Mouse (Mus musculus) CD4-positive, CD25-positive, alpha-beta regulatory T cell (primary cell): Measurements from ENCODE around the gene Slc6a1. TPM values are rescaled to one million over a fixed set of nuclear protein-coding genes. Genes with fewer than 3 reads are reported as not detected.

Source experiments
- polyA plus RNA-seq: library from polyadenylated mRNA; unstranded; fragments of 100-300 nt; shearing (Covaris generic); gene quantifications from one replicate; pipeline ENCODE4 v1.2.1, GENCODE M21; 2017

The Slc6a1 gene
- polyA plus RNA-seq: 0.04 TPM

DNA sequence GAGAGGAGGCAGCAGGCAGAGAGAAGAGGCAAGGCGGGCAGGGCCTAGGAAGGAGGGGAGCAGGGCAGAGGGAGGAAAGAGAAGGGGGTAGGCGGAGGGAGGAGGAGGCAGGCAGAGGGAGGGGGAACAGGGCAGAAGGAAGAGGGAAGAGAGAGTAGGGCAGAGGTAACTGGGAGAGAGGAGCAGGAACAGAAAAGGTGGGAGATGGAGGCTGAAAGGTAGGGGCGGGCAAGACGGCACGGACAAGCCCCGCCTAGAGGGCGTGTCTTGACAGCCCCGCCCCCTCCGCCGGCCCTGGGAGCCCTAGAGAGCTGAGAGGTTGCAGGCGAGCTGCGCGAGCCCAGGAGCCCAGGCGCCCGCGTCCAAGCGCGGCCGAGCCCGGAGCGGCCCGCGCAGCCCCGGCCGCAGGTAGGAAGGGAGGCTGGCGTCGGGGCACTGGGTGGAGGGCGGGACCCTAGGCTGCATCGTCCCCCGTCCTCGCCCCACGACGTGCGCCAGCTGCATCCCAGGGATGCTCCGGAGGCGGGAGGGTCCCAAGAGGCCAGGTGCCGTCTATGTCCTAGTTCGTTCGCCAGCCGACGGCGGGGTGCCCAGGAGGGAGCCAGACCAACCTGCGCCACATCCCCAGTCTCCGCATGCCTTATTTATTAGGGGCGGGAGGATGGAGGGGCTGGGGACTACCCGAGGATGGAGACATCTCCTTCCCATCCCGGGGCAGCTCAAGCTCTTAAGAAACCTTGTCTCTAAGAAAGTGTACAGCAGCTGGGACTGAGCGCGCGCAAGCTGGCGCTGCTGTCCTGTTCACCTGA lies at the start of gene Slc6a1:
Gene Slc6a1, plus strand, starts transcription at position 167 of the 809 bp plus-strand sequence.

Other genes starting within 250 kb of the Slc6a1 start
- gene Atp2b2, start 240.0 kb upstream of the Slc6a1 start, polyA plus RNA-seq: 0.08 TPM
- gene Slc6a11, start 151.4 kb upstream of the Slc6a1 start, polyA plus RNA-seq: 0.06 TPM
- gene Hrh1, start 115.3 kb downstream of the Slc6a1 start, polyA plus RNA-seq: 0.10 TPM